Mouse (Mus musculus) cerebellum, adult 9-10 months (tissue): ENCODE measurements at regions not wholly inside any gene's neighbourhood (a gene's known extent, or its start where the extent isn't known, plus 50 kb on each side); places are given as distances from the start of the nearest gene placed in this dataset.
A peak's percentile ranks its signal among the peaks of the same experiment; 100 is the strongest.

Experiments used
- DNase-seq: peaks from one replicate; pipeline ENCODE4 v3.0.0; 2022

DNA sequence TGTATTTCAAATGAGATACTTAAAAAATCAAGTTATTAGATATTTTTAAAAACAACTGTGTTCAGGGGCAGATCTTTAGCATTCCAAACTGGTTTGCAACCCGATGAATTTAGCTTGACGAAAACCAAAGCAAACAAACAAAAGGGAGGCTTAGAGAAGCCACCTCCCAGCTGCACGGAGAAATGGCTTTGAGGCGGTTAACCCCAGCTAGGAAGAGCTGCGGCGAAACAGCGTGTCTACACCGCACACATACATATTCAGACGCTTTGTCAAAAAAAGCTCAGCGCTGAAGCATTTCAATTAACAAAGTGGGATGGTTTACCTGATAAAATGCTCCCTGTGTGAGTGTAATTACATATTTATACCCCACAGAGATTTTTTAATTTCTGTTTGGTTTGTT, 123.0 kb upstream of the Ap5m1 start:
- DNase-seq: no peak

DNA sequence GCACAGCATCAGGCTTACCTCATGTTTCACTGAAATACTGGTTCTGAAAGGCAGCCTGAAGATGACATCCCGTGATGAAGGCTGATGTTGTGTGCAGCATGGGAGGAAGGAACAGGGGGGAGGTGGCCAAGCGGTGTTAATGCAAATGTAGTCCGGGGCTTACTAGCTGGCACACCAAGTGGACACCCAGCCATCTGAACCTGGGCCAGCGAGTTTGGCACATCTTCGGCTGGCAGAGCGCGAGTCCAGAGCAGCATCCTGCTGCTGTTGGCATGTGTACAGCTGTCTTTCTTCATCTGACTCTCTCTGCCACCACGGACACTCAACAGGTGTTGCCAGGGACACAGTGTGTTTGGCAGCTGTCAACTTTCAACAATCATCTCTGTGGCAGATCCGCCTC, 135.0 kb upstream of the Ap5m1 start:
- peak; percentile 45 for DNase-seq

DNA sequence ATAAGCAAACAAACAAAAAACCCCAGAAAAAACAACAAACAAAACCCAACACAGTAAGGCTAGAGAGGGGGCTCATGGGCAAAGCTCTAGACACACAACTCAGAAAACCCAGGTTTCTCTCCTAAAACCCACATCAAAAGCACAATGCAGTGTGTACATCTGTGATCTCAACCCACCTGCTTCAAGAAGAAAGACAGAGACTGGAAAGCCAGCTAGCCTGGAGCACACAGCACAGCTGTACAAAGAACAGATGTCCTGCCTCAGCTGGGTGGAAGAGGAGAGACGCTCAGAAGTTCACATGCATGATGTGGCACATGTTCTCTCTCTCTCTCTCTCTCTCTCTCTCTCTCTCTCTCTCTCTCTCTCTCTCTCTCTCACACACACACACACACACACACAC, 140.0 kb upstream of the Ap5m1 start:
- no peak for DNase-seq

DNA sequence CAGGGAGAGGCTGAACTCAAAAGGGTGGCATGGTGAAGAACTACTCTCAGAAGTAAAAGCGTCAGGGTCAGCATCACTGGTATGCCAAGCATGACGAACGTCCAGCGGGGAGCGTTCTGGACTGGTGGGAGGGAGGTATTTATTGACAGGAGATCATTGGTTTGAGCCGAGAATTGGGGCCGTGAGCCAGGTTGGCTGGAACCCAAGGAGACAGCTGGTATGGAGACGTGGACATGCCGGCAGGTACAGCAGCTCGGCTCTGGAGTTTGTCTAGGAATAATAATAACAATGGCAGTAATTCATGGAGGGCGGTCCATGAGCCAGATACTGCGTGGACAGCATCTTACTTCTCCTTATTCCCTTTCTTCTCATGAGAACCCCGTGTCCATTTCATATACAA, 156.5 kb upstream of the Ap5m1 start:
- peak; percentile 85 for DNase-seq

DNA sequence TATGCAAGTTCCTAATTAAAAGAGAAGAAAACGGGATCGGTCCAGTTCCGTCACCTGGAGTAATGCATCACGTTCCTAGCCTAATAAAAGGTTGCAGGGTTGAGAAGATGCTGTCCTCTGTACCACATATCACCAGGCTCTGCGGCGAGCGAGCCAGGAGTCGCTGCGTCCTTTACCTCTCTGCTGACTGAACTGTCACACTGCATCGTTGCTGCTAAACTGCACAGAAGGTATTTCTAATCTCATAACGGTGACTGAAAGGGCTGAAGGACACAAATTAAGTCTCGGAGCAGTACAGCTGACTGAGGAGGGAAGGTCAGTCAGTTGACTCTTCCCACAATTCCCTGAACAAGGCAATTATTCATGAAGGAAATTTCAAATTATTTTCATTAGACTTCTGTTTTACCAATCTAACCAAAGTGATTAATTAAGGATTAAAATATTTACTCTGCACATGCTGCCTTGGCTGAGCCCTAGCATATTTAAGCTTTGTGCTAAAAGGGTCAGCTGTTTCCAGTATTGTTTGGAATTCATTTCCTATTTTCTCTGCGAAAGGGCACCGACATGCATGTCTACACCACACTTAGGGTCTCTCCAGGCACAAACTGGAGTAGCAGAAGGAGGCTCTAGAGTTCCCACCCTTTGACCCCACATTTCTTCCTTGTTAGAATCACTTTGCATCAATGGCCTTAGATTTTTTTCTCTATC, 157.8 kb upstream of the Ap5m1 start:
- DNase-seq: peak; percentile 84

DNA sequence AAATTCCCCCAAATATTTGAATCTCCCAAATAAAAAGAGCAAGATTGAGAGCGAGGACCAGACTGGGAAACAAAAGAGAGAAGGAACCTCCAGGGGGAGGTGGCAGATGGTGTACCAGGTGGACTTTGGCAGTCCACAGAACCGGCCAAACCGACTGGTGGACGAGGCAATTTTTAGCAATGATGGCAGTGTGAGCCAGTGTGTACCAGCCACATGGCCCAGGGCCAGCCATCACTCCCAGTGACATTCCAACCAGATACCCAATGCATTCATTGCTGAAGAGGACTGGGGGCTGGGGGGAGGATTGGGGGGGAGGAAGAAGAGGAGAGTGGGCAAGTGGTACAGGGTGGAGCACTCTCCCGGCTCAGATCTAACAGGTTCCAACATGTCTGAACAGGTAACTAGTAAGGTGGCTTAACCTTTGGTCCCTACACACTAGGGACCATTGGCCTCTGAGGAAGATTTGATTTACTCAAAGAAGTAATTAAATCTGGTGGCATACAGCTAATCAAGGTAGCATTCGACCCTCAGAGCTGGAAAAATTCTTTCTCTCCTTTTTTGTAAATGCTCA, 158.4 kb upstream of the Ap5m1 start:
- peak; percentile 98 for DNase-seq

DNA sequence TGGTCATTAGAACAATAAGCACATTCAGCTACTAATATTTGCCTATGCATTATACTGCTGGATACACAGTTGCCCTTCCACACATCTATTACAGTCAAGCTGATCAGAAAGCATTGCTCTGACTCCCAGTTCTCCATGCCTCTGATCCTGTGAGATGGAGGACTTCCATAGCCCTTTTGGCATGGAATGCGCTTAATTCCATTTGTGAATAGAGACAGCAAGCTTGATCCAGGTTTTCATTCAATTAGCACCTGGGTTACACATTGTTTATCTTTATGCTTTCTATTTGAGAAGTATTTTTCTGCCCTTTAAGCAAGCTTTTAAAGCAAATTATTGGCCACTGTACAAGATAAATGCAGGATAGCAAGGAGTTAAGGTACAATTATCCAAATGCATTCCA, 158.9 kb upstream of the Ap5m1 start:
- DNase-seq: no peak

DNA sequence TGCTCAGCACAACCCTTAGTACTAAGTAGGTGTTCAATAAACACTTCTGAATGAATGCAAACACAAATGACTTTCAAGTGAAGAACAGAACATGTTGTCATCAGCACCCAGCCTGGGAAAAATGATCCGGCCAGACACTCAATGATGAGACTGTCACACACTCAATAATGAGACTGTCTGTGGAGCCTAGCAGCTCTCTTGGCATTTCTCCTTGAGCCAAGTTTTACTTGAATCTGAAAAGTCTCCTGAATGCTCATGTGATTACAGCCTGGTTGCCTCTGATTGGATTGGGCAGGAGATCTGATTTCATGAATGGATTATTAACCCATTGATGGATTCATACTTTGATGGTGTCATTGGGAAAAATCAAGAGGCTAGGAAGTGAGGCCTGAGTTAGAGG, 161.3 kb upstream of the Ap5m1 start:
- no peak for DNase-seq

DNA sequence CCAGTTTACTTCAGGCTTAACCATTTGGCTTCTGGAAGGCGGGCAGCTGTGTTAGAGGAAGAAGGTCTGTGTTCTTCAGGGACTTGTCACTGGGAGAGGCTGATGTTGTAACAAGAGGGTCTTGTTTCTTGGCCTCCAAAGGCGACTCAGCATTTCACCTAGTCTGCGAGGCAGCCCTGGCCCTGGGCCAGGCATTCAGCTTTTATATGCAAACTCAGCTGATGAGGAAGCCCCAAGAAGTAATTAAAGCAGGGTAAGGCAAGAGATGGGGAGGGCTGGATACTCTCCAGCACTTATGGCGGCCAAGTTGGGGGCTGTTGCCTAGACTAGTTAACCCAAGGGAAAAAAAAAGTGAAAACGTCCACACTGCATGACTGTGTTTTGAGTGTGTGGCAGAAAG, 162.4 kb upstream of the Ap5m1 start:
- peak; percentile 28 for DNase-seq

DNA sequence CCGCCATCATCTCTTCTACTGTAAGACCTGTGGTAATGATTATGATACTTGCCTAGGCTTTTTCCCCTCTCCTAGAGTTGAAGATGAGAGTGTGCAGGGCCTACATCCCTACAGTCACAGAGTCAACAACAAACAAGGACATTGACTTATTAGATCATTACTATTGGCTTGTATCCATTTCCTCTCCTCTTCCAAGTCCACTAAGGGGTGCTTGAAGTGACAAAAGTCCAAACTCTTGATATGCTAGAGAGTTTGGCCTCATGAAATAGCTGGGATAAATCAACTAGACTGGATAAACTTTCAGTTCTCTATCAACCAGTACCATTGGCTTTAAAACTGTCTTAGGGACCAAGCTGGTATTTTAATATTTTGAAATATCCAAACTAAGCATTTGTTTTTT, 165.7 kb upstream of the Ap5m1 start:
- DNase-seq: no peak

DNA sequence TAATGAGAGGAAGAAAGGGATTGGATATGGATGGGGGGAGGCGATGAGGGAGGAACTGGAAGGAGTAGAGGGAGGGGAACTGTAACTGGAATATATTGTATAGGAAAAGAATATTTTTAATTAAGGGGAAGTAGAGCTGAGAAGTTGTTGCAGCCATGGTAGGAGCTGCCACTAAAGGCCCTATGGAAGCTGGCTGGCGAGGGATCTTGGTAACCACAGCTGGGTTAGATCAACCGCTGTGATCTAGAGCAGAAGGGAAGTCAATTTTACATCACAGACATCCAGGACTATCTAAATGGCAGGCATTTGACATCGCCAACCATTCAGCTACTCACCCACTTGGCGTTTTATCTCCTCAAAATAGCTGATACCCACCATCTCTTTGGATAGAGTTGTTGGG, 168.8 kb upstream of the Ap5m1 start:
- DNase-seq: no peak

DNA sequence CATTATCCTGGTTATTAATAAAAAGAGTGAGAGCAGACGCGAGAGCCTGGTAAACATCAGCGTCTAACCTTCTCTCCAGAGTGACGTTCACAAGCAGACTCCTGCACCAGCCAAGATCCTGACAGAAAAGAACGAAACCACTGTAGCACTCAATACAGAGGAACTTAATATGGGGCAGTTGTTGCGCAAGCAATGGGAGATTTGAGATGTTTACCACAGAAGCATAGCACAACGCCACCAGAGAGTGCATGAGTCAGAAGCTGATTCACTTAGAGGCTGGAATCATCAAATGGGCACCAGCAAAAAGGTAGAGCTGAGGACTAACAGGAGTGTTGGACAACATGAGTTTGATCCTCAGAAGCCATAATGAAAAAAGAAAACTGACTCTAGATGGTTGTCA, 169.7 kb upstream of the Ap5m1 start:
- no peak for DNase-seq

DNA sequence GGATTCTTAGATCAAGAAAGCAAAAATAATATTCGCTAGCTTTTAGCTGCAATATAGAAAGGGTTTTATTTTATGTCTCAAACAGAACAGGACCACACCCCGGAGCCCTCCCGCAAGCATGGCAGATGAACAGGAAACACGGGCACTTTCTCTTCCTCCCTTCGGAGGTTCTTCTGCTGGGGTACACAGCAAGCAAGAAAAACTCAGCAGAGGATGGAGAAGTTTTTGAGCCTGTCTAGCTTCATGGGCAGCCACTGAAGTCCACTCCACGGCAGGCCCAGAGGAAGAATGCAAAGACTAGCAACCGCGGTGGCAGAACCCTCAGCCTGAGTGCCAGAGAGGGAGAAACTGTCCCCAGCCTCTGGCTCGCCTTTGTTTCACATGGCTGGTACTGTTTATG, 174.7 kb upstream of the Ap5m1 start:
- DNase-seq: no peak

DNA sequence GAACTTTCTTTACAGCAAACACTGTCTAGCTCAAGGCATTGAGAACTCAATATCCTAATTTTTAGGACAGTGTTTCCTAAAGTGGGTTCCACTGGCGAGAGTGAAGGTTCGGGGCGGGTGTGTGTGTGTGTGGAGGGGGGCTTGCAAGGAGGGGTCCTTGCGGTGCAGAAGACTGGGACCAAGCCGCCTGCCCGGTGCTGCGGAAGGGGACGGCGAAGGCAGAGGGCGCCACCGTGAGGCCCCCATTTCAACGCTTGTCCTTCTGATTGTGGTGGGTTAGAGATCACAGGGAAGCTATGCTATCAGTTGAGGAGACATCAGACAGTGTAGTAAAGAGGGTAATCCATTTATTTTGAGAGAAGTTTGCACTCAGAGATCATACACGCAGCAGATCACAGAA, 176.9 kb upstream of the Ap5m1 start:
- no peak for DNase-seq

DNA sequence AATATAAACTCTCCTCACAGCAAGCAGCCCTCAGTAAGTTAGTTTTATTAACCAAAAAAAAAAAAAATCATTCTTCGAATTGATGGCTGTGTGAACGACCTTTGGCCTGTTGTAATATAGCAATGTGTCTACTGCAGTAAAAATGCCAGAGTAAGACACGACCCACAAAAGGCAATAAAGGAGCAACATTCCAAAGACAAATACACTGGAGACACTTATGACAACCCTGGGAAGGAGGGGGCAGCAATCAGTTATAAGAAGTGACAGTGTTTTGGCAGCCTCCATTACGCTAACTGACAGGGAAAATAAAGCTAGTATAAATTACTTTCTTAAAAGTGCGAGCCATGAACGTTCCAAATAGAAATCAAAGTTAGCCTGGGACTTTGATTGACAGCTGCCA, 185.9 kb upstream of the Ap5m1 start:
- DNase-seq: no peak

DNA sequence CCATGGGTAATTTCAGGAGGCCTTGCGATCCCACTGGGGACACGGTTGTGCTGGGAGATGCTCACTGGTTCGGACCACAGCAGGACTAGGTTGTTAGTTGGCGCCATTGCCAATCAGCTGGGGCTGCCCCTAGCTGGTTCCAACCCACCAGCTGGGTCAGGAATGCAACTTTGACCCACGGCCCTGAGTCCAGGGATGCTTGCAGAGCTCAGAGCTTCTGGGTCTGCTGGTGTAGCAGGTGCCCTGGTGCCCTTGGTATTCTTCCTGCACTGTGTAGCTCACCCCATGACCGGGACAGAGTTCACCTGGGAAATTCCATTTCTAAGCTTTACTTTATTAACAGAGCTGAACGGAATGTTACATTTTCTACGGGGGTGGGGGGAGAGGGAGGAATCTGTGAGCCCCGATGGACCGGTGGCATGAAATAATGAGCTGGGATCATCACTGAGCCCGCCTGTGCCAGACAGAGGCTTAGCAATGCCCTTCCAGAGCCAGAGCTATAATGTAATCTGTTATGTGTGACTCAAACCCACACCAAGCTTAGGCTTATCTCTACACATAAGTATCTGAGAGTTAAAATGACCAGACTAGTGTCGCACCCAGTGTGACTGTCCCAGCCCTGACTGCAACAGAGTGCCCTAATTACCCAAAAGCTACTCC, 187.8 kb upstream of the Ap5m1 start:
- no peak for DNase-seq

DNA sequence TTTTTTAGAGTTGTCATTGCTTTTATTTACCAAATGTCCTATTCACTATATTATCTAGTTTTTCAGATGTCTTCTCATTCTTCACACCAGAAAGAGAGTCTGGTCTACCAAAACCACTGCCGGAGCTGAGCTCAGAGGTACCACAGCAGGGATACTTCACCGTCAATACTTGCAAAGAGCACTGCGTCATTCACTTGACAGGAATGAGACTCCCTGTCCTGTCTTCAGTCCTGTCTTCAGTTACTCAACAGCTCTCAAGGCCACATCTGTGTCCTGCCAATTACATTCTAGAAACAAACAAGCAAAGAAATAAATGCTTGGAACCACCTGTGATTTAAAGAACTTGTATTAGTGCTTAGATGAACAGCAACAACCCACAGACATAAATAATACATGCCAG, 194.6 kb upstream of the Ap5m1 start:
- DNase-seq: no peak

DNA sequence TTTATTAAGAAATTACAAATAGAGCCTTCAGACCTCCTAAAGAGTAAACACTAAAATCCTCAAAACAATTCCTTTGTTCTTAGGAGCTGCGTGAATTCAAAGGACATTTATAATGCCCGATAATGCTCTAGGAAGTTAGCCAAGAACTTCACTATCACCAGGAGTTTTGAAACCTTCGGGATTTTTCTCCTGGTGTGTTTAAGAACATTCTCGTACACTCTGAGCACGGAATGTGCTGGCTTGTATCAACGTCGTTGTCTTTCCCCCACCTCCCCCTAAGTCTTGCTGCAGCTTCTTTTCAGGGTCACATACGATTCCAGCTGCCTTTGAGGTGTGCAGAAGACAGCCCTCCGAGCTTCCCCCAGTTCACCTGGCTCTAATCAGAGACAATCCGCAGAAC, 195.9 kb upstream of the Ap5m1 start:
- DNase-seq: no peak

DNA sequence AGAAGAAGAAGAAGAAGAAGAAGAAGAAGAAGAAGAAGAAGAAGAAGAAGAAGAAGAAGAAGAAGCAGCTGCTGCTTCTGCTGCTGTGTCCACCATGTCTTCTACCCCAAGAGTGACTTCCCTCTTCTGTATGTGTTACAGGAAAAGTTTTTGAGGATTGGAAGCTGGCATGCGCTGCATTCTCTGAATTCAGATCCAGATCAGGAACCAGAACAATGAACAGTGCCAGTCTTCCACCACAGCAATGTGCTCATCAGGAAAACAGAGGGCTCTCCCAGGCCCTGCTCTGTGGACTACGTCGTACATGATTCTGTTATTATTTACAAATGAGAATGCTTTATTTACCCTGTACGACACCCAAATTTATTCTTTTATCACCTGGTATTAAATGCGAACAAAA, 181.8 kb upstream of the Otx2 start:
- DNase-seq: no peak

DNA sequence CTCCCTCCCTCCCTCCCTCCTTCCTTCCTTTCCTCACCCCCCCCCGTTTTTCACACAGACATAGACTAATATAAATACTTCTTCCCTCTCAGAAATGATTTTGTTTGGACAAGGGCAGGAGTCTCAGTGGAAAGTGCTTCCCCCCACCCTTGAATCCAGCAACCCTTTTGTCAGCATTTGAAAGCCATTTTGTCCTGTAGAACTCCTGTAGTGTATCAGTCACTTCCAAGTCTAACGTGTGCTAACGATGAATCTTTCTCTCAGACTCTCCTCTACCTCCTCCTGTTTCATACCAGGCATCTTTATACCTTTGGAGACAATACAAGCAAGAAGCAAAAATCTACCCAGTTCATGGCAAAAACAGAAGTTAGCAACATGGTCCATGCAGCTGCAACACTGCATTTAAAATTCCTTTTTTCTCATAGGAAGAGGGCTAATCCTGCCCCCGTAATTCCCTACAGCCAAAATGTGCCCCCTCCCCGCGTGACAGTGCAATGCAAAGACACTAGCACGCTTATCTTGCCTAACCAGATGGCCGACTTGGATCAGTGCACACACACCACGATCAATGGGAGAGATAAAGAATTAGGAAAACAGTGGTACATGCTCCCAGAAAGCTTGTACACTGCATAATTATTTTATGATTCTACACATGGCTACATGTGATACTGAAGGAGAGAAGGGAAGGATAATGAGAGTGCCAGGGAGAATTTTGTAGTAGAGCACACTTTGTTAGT, 180.7 kb upstream of the Otx2 start:
- DNase-seq: peak; percentile 10

DNA sequence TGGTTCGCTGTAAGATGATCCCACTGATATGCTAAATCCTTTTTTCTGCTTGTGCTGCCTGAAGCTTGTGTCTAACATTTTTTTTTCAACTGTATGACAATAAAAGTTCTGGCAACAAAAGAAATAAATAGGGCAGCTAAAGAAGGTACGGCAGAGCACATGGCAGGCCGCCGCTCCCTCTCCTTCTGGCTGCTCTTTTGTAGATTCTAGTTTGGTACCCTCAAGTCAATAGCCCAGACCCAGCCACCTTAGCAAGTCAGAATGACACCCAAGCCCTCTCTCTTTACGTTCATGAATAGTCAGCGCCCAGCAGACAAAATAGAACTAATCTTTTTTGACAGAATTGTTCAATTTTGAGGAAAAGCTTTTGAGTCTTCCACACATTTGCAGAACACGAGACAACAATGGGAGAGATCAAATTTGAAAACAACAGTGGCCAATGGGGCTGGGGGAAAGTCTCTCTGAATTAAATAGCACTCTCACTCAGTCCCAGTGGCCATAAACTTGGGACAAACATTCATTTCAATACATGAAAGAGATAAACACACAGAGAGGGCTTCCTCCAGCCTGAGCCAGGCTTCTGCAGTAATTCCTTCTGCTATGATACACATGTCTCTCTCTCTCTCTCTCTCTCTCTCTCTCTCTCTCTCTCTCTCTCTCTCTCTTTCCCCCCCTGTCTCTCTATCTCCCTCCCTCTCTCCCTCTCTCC, 180.0 kb upstream of the Otx2 start:
- DNase-seq: no peak

DNA sequence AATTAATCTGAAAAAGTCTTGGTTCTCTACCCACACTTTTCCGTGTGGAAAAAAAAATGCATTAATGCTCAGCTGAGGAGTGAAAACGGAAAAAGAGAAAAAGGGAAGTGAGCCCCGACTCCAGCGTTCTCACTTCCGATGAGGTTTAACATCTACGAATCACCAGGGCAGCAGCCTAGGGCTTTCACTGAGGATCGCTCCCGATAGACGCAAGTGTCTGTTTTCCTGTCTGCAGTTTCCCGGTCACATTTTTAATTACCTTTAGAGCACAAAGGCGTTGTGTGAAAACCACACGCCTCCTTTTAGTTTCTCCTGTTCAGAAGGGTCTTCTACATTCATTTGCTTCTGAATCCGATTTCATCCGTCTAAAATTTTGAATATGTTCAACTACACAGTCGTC, 179.2 kb upstream of the Otx2 start:
- DNase-seq: no peak

DNA sequence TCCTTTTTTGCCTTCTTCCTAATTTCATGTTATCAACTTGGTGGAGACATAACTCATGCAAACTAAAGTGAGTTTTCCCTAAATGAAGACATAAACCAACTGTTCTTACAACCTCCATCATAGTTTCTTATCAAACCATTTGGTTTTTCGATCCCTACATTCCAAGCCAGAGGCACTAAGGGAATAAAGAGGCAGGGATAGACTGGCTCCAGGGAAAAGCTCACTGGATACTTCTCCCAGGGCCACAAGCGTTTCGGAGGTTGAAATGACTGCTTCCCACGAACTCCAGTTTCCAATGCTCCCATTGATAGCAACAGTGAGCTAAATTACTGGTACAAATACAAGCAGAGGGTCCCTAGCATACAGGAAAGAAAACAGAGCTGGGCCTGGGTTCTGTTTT, 178.4 kb upstream of the Otx2 start:
- DNase-seq: no peak
